Mouse (Mus musculus) B cell, adult (primary cell): ENCODE measurements around the gene Rhoj. TPM values are rescaled to one million over a fixed set of nuclear protein-coding genes. Genes with fewer than 3 reads are reported as not detected.

Experiments used
- total RNA-seq: library from RNA; stranded (reverse); gene quantifications from 4 replicates; pipeline ENCODE4 v1.2.4, GENCODE M21; 2023; ENCODE audit not compliant: inconsistent age

Rhoj gene
- 0.60 to 0.64 TPM in 2 of 4 replicates, not detected in the others for total RNA-seq

GRCm38 (mm10) chr12:75307961-75308951 is at the start of gene Rhoj:
Rhoj (plus strand) TSS chr12:75308322.

DNA sequence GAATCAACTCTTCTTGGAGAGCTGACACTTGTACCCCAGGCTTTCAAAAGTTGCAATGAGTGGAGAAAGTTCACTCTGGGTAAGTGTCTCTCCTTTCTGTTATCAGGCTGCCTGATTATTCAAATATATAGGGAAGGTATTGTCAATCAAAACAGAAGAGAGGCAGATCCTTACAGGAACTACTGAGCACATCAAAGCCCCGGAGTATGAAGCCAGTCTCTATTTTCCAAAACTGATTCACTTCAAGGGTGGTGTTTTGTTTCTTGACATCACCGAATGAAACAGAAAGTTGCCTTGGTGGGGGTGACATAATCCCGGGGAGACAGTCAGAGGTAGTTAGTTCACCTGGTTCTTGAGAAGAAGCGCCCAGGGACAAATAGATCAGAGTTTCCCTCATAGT is 108.6 kb downstream of the Rhoj start, which contains the start of gene Gphb5:
Gphb5 (minus strand) TSS at position 101 of the 400 bp plus-strand sequence.

Other genes with a start within 250 kb of the Rhoj start
- gene Kcnh5, start 131.0 kb upstream of the Rhoj start, total RNA-seq: 0.16 to 0.57 TPM (median 0.32 TPM) in 4 replicates
- gene Gphb5, start 108.5 kb downstream of the Rhoj start, total RNA-seq: not detected in 4 replicates